Mouse (Mus musculus) spleen, adult 12 weeks (tissue): ENCODE results near the gene Sept5.

Experiments used
- DNase-seq: peaks from one replicate; pipeline ENCODE4 v3.0.0; 2022; ENCODE audit warnings: low spot score

Sept5 gene

DNA sequence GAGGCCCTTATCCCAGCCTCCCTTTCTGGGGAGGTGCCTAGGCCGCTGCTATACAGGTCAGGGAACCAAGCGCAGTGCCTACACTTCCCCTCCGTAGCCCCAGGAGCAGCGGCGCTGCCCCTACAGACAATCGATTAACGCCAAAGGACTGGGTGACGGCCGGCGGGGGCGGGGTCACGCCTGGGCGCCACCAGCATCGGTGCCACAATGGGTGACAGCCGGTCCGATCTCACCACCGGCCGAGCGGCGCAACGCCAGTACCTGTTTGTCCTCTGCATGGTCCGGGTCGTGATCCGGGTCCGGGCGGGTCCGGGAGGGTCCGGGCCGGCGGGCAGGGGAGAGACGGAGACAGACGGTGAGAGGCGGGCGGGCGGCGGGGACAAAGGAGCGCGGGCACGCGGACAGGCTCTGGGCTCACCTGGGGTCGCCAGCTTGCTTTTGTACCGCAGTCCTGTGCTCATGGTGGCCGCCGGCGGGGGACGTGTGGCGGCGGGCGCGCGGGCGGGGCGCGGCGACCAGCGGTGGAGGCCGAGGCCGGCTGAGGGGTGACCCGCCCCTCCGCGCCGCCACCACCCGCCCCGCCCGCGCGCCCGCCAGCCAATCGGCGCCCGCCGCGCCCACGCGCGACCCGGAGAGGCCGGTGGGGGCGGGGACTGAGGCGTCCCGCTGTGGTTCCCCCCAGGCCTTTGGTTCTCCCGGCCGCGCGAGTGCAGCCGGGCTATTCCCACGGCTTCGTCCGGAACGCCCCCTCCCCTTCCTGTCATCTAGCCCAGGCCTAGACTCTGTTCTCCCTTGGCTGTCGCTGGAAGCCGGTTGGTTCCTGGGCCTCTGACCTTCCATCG, at the start of gene Sept5:
Sept5 (minus strand) TSS at position 565 of the 842 bp plus-strand sequence.
- no peak for DNase-seq

DNA sequence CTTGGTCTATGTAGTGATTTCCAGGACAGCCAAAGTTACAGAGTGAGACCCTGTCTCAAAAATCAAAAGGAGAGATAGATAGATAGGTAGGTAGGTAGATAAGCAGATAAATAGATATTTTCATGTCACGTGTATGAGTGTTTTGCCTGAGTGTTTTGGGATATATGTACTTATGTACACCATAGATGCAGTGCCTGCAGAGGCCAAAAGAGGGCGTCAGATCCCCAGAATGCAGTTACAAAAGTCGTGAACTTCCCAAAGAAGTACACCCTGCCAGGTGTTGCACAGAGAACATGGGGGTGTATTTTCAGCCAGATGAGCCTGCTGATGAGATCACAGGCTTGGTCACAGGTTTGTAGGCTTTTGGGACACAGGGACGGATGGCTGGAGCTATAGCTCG, 49.4 kb upstream of the Sept5 start:
- no peak for DNase-seq

GRCm38 (mm10) chr16:18677746-18678679, 48.3 kb upstream of the Sept5 start:
- DNase-seq = peak; percentile 39

GRCm38 (mm10) chr16:18673005-18673404, 43.3 kb upstream of the Sept5 start:
- DNase-seq = no peak

GRCm38 (mm10) chr16:18672027-18672426, 42.3 kb upstream of the Sept5 start:
- no peak for DNase-seq

- DNase-seq = no peak
Observed at GRCm38 (mm10) chr16:18669914-18670313, 40.2 kb upstream of the Sept5 start.

- DNase-seq = no peak
Observed at GRCm38 (mm10) chr16:18658597-18658996, 28.8 kb upstream of the Sept5 start.

- DNase-seq = no peak
Observed at GRCm38 (mm10) chr16:18655372-18656098, 25.8 kb upstream of the Sept5 start.

DNA sequence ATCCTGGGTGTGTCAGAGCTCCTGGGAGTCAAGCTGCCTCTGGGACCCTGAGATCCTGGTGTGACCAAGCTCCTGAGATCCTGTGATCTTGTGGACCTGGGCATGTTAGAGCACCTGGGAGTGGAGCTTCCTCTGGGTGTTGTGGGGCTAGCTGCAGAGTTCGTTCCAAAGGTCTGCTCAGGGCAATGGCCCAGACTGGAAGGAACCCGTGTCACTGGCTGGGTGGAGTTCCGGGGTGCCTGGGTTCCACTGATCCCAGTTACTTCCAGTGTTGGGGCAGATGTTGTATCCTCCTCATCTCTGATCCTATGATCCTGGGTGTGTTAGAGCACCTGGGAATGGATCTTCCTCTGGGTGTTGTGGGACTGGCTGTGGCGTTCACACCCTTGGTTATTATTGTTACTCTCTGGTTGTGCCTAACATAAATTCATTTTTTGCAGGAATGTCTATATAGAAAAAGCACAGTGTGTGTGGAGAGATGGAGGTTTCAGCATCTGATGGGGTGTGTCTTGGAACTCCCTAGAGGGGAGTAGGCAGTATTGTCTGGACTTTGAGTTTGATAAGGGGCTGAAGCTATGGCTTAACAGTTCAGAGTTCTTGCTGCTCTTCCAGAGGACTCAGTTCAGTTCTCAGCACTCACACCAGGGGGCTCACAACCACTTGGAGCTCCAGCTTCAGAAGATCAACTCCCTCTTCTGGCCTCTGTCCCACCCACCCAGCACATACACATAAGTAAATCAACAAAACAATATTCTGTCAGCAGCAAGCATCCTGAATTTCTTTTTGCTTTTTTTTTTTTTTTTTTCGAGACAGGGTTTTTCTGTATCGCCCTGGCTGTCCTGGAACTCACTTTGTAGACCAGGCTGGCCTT, 23.8 kb upstream of the Sept5 start:
- DNase-seq = no peak

DNA sequence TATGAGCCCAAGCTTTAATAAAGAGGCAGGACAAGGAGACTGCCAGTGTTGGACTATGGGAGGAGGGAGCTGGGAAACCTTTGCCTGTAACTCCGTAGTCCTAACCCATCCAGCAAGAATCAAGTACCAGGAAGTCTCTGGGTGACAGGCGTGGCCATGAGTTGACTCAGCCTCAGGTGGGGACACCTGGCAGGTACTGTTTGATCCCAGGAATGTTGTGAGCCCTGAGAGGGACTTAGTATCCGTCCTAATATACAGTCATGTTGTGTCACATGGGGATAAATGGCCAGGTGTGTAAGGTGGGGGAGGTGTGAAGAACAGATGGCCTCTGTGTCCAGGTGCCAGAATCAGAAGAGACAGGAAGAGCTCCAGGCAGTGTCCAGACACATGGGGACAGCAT, 19.4 kb upstream of the Sept5 start:
- no peak for DNase-seq

GRCm38 (mm10) chr16:18645329-18645728, 15.6 kb upstream of the Sept5 start:
- DNase-seq = no peak

DNA sequence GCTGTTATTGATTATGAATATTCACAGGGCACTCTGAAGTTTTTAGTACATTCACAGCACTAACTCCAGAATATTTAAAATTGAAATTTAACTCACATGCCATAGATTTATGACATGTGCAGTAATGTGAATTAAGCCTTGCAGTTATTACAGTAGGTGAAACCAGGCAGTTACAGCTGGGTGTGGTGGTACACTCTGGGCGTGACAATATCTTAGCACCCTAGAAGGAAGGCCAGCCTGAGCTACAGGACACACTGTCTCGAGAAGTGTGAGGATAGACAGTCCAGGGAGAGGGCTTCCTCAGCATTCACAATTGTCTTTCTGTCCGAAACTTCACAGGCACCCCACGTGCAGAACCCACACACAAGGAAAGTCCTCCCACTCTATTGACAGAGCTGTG, 14.7 kb upstream of the Sept5 start:
- DNase-seq = no peak

GRCm38 (mm10) chr16:18643406-18643998, 13.7 kb upstream of the Sept5 start:
- DNase-seq = no peak

GRCm38 (mm10) chr16:18642897-18643296, 13.1 kb upstream of the Sept5 start:
- DNase-seq = no peak

DNA sequence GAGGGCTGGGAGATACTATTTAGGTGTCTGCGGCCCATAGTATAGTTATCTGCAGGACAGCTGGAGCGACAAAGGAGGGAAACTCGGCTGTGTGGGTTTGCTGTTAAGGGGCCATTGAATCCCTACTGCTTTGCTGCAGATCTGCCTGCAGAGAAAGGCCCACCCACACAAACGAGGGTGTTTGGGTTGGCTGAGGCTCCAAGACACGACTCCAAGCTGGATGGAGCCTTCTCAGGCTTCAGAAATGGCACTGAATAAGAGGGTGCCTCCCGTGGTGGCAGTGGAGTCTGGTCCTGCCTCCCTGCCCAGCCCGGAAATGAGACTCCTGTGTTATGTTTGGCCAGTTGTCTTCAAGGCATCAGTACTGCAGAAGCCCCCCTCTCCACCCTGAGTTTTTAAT, 12.5 kb upstream of the Sept5 start:
- no peak for DNase-seq

DNA sequence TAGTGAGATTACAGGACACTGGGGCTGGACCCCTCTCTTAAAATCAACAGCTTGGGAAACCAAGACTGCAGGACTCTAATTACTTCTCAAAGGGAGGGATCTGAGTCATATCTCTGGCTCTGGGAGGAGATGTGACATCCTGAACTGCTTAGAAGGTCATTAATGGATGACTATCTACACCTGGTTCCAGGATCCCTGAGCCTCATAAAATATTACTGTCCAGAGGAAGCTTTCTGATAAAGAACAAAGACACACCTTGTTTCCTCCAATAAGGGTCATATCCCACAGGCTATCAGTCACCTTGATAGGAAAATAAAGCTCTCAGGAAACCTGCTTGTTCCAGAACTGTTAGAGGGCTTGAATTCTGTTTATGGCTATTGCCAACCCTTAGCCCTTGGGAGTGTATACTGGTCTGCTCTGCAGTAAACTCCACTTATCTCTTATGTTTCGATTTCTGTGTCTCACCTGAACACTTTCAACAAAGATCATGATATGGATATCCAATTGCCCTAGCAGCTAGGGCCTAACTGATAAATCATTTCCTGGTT, 9.7 kb upstream of the Sept5 start:
- DNase-seq = no peak

DNA sequence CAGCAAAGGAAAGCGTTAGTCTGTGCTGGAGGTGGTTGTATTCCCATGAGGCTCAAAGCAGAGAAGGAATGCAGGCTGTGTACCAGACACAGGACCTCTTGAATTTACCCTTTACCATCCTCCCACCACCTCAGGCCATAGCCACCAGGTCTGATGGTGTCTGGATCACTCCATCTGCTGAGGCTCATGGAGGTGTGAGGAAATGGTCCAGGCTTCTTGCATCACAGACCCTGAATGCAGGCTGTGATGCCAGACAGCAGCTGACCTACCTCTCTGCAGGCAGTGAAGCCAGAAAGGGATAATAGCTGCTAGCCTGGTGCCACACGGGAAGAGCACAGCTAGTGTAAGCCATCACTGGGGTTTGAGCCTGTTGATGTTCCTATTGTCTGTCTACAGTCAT, 8.6 kb upstream of the Sept5 start:
- DNase-seq = no peak

DNA sequence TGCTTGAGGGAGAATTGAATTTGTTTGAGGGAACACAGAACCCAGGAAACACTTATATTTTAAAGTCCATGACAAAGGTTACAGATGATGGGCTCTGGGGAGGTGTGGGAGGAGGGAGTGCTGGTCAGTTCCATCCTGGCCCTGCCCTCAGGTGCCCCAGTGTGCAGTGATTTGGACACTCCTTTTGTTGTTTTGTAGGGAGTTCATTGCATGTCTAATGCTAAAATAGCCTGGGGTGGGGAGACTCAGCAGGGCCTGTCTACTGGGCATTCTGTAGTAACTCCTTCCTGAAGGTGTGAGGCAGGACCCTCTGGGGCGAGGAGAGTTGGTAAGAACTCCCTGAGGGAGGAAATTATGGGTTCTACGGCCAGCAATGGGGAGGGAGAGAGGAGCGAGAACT, 7.0 kb upstream of the Sept5 start:
- DNase-seq = no peak

- no peak for DNase-seq
Observed at GRCm38 (mm10) chr16:18636401-18636800, 6.6 kb upstream of the Sept5 start.

DNA sequence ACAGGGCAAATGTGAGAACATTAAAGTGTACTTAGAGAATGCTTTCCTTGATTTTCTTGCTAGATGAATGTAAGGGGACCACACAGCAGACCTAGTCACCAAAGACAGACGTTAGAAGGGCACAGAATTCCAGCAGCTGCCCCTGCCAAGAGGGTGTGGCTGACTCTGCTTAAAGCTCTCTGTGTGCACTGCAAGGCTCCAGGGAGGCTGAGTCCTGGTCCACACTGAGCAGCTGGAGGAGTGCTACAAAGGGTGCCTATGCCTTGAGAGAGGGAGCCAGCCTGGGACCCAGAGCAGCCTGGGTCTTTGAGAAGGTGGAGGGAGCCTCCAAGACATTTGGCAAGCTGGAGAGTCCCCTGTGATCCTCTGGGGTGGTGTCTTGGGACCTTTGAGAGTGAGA, 3.6 kb upstream of the Sept5 start:
- DNase-seq = no peak

- no peak for DNase-seq
Observed at GRCm38 (mm10) chr16:18632816-18633215, 3.1 kb upstream of the Sept5 start.
